15 mouse cellular contexts compared by ENCODE assay signal in genomic region chr1:151619281-151619711, GRCm38 (mm10). TPM values are rescaled to one million over a fixed set of nuclear protein-coding genes. Genes with fewer than 3 reads are reported as not detected.
DNase-seq lines count a peak whose midpoint lies in the region; ATAC-seq lines count a peak whose summit lies in the region.
"Had no signal": no experiment of that assay in that cellular context is flagged by ENCODE, and none has a peak within 500 bp of the region (broad histone marks: within the 10 kb centered on the region; RNA-seq: fewer than 3 reads in every experiment).

No protein-coding gene starts in this region.

- no peak overlapping the region for H3K4me3 ChIP-seq in kidney, embryonic 15.5 days (replicated peaks)
- H3K4me3 ChIP-seq: embryonic facial prominence, embryonic 10.5 days; forebrain, embryonic 13.5 days; hindbrain, embryonic 12.5 days had no signal

- peak; percentile 88 for DNase-seq in heart, adult 11 months
- no peak for DNase-seq in heart, postnatal 36 days
- DNase-seq in kidney, adult 9 months: peak; percentile 32
- DNase-seq in kidney, adult 11 months: no peak
- DNase-seq in adrenal gland, postnatal 10 days: peak; percentile 42
- DNase-seq in layer of hippocampus, adult 9-11 months: no peak
- DNase-seq in thymus, postnatal 36 days: no peak
- DNase-seq: B cell, adult 2 months; cerebellum, adult 18-20 months; lung, postnatal 36 days; spleen, adult 18-20 months had no signal

- H3K4me1 ChIP-seq in kidney, embryonic 15.5 days: peaks cover 15% of the 10 kb centered on the region

- no peak overlapping the region for H3K4me2 ChIP-seq in kidney, embryonic 15.5 days
- H3K4me2 ChIP-seq: forebrain, embryonic 13.5 days; hindbrain, embryonic 12.5 days had no signal

- H3K27me3 ChIP-seq in kidney, embryonic 15.5 days: no peaks in the 10 kb centered on the region
- H3K27me3 ChIP-seq: forebrain, embryonic 13.5 days; hindbrain, embryonic 12.5 days had no signal

- intact Hi-C loops in heart, postnatal 36 days (cut with DNase I): no loop called here

- ATAC-seq in kidney, embryonic 15.5 days (replicated peaks; ENCODE audit: low FRiP score): peak; percentile 58; the same call in 1 of the 2 replicates
- ATAC-seq: forebrain, embryonic 13.5 days had no signal

- no peak overlapping the region for H3K27ac ChIP-seq in kidney, embryonic 15.5 days
- H3K27ac ChIP-seq: embryonic facial prominence, embryonic 10.5 days; forebrain, embryonic 13.5 days; hindbrain, embryonic 12.5 days had no signal

- H3K9me3 ChIP-seq in kidney, embryonic 15.5 days (replicated peaks): no peaks in the 10 kb centered on the region
- H3K9me3 ChIP-seq: embryonic facial prominence, embryonic 10.5 days; forebrain, embryonic 13.5 days; hindbrain, embryonic 12.5 days had no signal

- no peaks in the 10 kb centered on the region for H3K36me3 ChIP-seq in kidney, embryonic 15.5 days
- H3K36me3 ChIP-seq: embryonic facial prominence, embryonic 10.5 days; hindbrain, embryonic 12.5 days had no signal

- WGBS in kidney, embryonic 15.5 days: 52% methylated on average over 8 of the region's 8 CpGs

- no peak overlapping the region for H3K9ac ChIP-seq in kidney, embryonic 15.5 days
- H3K9ac ChIP-seq: forebrain, embryonic 13.5 days; hindbrain, embryonic 12.5 days had no signal

RNA-seq across cellular contexts. Expression of gene Fam129a, which starts 48.3 kb away (rescaled TPM):
- total RNA-seq in heart, postnatal 36 days (2021): 10 to 100 TPM; 12.8 to 18.2 TPM
- total RNA-seq in adrenal gland, postnatal 10 days (2021): 10 to 100 TPM; 47.8 to 80.8 TPM
- polyA plus RNA-seq in kidney, embryonic 15.5 days (2015; fragmentation: Nextera tagmentation; extraction: Ambion mirVana): 10.5 and 12.7 TPM in 2 replicates

Comparison
In these comparisons a context has a peak if more than half of its experiments do, and no peak if none do; other contexts are left out.
1. DNase-seq: peak in heart, adult 11 months (single experiment), kidney, adult 9 months (single experiment) and adrenal gland, postnatal 10 days (single experiment); none in heart, postnatal 36 days (0 of 2), kidney, adult 11 months (single experiment), layer of hippocampus, adult 9-11 months (single experiment) and thymus, postnatal 36 days (0 of 2).